In the genomic region with DNA sequence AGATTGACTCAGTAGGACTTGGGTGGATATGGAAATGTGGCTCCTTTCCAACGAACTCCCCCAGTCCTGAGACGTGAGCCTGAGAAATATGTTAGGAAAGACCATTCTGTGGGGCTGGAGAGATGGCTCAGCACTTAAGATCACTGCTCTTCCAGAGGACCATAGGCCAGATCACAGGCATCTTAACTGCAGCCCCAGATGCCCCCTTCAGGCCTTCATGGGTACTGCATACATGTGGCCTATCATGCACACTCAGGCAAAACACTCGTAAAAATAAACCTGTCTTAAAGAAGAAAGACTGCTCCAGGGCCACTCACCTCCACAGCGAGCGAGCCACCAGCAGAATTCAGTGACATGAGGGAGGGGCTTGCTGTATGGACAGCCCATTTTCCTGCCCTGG, we compare ENCODE assay signal across 8 mouse cellular contexts.
DNase-seq lines count a peak whose midpoint lies in the region; ATAC-seq and TF ChIP-seq lines count a peak whose summit lies in the region.

No protein-coding gene starts in this region.

- no peaks in the 10 kb centered on the region for H3K27me3 ChIP-seq in heart, embryonic 10.5 days (ENCODE audit: insufficient read depth, poor library complexity, severe bottlenecking)
- no peaks in the 10 kb centered on the region for H3K27me3 ChIP-seq in heart, postnatal 0 days (ENCODE audit: control insufficient read depth, insufficient read depth, low read length)

- H3K9me3 ChIP-seq in heart, embryonic 10.5 days = no peaks in the 10 kb centered on the region
- H3K9me3 ChIP-seq in heart, postnatal 0 days (replicated peaks; ENCODE audit: control insufficient read depth, low read length) = no peaks in the 10 kb centered on the region

- no peak overlapping the region for H3K4me3 ChIP-seq in heart, embryonic 10.5 days
- no peak overlapping the region for H3K4me3 ChIP-seq in heart, postnatal 0 days (ENCODE audit: low read depth, low read length)

- TF ChIP-seq EP300 in heart, postnatal 0 days (IDR thresholded peaks at IDR 0.05; ENCODE audit: low read depth) = no peak

- H3K36me3 ChIP-seq in heart, embryonic 10.5 days = peaks cover 61% of the 10 kb centered on the region
- H3K36me3 ChIP-seq in heart, postnatal 0 days (replicated peaks; ENCODE audit: control insufficient read depth, insufficient read depth, low read length) = peaks cover 43% of the 10 kb centered on the region

- TF ChIP-seq CTCF in heart, postnatal 0 days (IDR thresholded peaks at IDR 0.05; ENCODE audit: low read depth) = peak; percentile 73

- peak; percentile 58 to 82 for DNase-seq in heart, adult 18-20 months
- DNase-seq in heart, embryonic 10.5 days (ENCODE audit: low spot score) = no peak
- DNase-seq in adrenal gland, adult 8-10 months = peak; percentile 49
- DNase-seq in embryo, embryonic 9.5 days (ENCODE audit: extremely low spot score) = peak; percentile 43
- DNase-seq in heart, postnatal 0 days (ENCODE audit: low spot score) = peak; percentile 12
- peak; percentile 36 to 63 for DNase-seq in layer of hippocampus, adult 8-10 months (ENCODE audit: low spot score in 2 of 2)
- DNase-seq in lung, postnatal 14 days = peak; percentile 80
- peak; percentile 19 to 63 for DNase-seq in spleen, adult 18-20 months

- H3K4me2 ChIP-seq in heart, postnatal 0 days (ENCODE audit: low read depth, low read length) = no peak overlapping the region

- no peak overlapping the region for H3K9ac ChIP-seq in heart, postnatal 0 days (replicated peaks; ENCODE audit: low read depth, low read length)

- H3K4me1 ChIP-seq in heart, embryonic 10.5 days = no peaks in the 10 kb centered on the region
- no peaks in the 10 kb centered on the region for H3K4me1 ChIP-seq in heart, postnatal 0 days (ENCODE audit: control insufficient read depth, insufficient read depth)

- ATAC-seq in heart, postnatal 0 days (ENCODE audit: insufficient read depth, low read depth) = peak; percentile 48; the same call in 1 of the 2 replicates

- no peak overlapping the region for H3K27ac ChIP-seq in heart, embryonic 10.5 days
- H3K27ac ChIP-seq in heart, postnatal 0 days (ENCODE audit: low read depth) = no peak overlapping the region

- WGBS in heart, embryonic 10.5 days = 89% methylated on average over 5 of the region's 5 CpGs
- WGBS in heart, postnatal 0 days = 79% methylated on average over 5 of the region's 5 CpGs
